Mouse (Mus musculus) embryo, embryonic 11.5 days (tissue): Measurements from ENCODE around the gene Eml1.
A peak's percentile ranks its signal among the peaks of the same experiment; 100 is the strongest.

Experiments
- DNase-seq: peaks from one replicate; pipeline ENCODE4 v3.0.0-alpha.2; 2012; ENCODE audit warnings: low read depth, low spot score

Gene Eml1

DNA sequence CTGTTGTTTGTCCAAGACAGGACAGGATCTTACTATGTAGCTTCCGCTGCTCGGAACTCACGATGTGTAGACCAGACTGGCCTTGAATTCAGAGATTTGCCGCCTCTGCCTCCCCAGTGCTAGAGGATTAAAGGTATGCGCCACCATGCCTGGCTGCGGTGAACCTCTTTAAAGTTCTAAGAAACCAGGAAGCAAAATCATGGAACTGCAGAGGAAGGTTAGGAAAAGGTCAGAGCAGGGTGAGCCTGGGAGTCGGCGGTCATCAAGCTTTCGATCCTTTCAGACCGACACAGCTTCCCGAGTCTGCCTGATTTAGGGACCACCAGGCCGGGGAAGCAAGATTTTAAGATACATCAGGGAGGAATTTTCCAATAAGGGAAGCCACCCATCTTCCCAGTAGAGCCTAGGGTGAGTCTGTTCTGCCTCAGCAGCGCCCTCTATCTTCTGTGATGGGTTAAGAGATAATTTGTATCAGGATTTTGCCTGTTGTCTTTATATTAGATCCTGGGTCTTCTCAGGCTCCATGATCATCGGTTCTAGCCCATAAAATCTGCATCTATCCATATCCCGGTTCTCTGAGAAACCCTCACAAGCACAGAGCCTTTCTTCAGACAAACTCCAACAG is 176.6 kb downstream of the Eml1 start:
- no peak for DNase-seq

- DNase-seq, result no peak
Observed at GRCm38 (mm10) chr12:108551731-108552130, 181.0 kb downstream of the Eml1 start.

DNA sequence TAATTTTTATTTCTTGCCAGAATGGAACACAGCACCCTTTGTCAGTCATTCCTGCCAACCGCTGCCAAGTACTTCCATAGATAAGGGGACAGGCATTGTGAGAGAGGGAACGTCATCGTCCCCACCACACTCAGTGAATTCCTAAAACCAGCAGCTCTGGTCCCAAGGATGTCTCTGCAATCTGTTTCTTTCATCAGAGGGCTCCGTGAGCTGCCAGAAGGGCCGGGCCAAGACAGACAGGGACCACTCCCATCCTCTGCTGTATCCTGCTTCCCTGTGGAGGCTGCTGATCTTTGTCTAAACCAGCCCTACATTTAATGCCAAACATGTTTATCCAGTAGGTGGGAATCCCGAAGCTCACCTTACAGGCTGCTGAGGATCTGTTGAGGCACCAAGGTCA is 182.3 kb downstream of the Eml1 start:
- no peak for DNase-seq

DNA sequence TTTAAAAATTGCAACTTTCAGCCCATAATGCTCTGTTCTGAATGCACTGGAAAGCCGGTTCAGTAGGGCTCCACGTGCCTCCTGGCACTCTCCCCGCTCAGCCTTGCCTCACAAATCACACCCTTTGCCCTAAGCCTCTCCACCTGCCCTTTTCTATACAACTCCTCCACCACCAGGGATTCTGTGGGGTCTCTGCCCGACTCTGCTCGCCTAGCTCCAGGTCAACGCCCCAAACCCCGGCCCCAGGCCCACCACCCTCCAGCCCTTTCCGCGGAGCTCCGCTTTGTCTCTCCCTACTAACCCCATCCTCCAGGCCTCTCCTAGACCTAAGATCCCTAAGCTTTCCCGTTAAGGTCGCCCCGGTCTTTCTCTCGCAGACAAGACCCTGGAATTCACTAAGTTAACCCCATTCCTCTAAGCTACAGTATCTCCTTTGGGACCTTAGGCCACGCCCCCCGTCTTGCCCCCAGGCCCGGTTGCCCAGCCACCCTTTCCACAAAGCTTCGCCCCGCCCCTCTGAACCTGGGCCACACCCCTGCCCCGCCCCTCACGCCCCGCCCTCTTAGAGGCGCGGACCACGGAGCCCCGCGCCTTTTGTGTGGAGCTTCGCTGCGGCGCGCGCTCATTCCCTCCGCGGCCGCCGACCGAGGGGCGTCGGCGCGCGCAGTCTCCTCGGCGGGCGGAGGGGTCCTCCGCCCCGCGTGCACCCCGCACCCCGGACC is 183.5 kb downstream of the Eml1 start, which contains the start of gene Evl:
Gene Evl (plus strand): TSS at position 601 of the 722 bp plus-strand sequence.
- peak; percentile 92 for DNase-seq

- DNase-seq, result no peak
Observed at GRCm38 (mm10) chr12:108554861-108555556, 184.3 kb downstream of the Eml1 start.

GRCm38 (mm10) chr12:108558194-108558593 is 187.4 kb downstream of the Eml1 start:
- no peak for DNase-seq

DNA sequence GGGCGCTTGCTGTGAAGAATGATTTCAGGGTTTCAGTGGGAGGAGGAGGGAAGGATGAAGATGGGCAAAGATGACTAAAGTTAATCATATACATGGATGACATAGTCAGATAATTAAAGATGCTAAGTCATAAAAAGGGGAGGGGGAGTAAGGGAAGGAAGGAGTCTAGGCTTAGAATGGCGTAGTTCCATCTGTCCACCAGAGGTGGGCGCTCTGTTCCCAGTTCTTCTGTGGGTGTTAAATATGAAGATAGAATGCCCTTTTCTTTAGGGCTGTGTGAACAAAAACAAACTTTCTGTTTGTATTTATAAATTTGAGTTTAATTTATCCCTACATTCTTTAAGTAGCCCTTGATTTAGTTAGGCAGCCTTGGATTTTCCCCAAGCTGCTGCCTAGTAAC is 192.5 kb downstream of the Eml1 start:
- DNase-seq, result no peak

DNA sequence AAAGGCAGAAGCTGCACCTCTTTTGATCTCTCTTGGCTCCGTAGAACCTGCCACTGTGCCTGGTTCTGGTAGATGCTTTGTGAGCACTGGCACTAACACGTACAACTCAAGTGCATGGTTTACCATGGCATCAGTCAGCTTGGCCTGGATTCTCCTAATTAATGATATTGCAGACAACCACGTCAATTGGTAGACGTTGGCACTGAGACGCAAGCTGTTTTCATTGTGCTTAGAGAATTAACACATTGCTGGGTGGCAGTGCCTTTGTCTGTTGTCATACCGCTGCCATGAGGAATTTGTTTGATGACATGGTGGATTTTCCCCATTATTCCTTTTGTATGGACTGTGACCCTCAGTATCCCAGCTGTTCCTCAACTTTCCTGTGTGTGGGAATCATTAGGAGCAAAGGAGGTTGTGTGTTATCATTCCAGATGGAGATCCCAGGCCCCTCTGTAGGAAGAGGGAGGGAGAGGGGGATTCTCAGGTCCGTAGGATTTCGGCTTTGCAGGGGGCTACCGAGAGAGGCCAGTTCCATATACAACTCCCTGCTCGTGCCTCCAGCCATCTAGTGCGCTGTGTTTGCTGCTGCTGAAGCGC is 194.3 kb downstream of the Eml1 start:
- no peak for DNase-seq

- no peak for DNase-seq
Observed at GRCm38 (mm10) chr12:108579156-108579871, 208.6 kb downstream of the Eml1 start.

DNA sequence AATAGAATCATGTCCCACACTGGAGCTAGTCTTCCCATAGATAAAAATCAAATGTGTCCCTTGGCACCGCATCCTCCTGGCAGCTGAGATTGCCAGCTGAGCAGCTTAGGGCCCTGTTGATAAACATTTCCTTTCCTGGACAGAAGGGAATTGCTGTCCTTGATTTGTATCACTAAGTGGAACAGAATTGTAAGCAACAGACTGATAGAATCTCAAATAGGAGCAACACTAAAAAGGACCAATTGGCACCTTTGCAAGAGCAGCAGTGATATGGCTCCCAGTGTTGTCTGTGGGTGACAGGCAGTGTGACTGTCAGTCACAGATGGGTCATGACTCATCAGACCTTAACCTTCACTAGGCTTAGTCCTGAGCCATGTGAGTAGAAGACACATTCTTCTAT is 213.0 kb downstream of the Eml1 start:
- no peak for DNase-seq
